Mouse (Mus musculus) hindbrain, embryonic 15.5 days (tissue): ENCODE results near the gene Dapk2. TPM values are rescaled to one million over a fixed set of nuclear protein-coding genes. Genes with fewer than 3 reads are reported as not detected.

Source experiments
- ATAC-seq: fragments of 200-750 bp; cut with Nextera tagmentation; 2 replicates; pipeline ENCODE4 v1.8.0; 2017; ENCODE audit warnings: low read depth, moderate number of reproducible peaks, moderate TSS enrichment; ENCODE audit not compliant: low FRiP score
- H3K27ac ChIP-seq: fragments of 300-500 bp; sonication (generic); replicated peaks from 2 replicates; pipeline ENCODE4 v1.5.1; 2015; ENCODE audit warnings: mild to moderate bottlenecking, inconsistent platforms
- H3K27me3 ChIP-seq: fragments of 300-500 bp; sonication (generic); 2 replicates; pipeline ENCODE4 v1.6.1; 2015; ENCODE audit warnings: control low read depth, inconsistent platforms
- H3K36me3 ChIP-seq: fragments of 300-500 bp; sonication (generic); 2 replicates; pipeline ENCODE4 v1.6.1; 2015; ENCODE audit warnings: control low read depth, inconsistent platforms
- H3K4me1 ChIP-seq: fragments of 300-500 bp; sonication (generic); replicated peaks from 2 replicates; pipeline ENCODE4 v1.6.1; 2015; ENCODE audit warnings: control low read depth, inconsistent platforms
- H3K4me2 ChIP-seq: fragments of 300-500 bp; sonication (generic); 2 replicates; pipeline ENCODE4 v1.6.1; 2015; ENCODE audit warnings: moderate library complexity, mild to moderate bottlenecking, inconsistent platforms
- H3K4me3 ChIP-seq: fragments of 300-500 bp; sonication (generic); 2 replicates; pipeline ENCODE4 v1.5.1; 2015; ENCODE audit warnings: mild to moderate bottlenecking, inconsistent platforms
- H3K9ac ChIP-seq: fragments of 300-500 bp; sonication (generic); 2 replicates; pipeline ENCODE4 v1.6.1; 2015; ENCODE audit warnings: inconsistent platforms
- H3K9me3 ChIP-seq: fragments of 300-500 bp; sonication (generic); 2 replicates; pipeline ENCODE4 v1.6.1; 2016; ENCODE audit warnings: control low read depth, inconsistent platforms
- whole genome bisulfite sequencing: fragments of 180-500 bp; shearing (Covaris S2); methylation state at CpG from one replicate; pipeline ENCODE4 v1.1.7; 2015; 5-methylcytosine and 5-hydroxymethylcytosine counted together
- polyA plus RNA-seq: library from polyadenylated mRNA; unstranded; fragments of >200 nt; fragmentation: Nextera tagmentation; extraction: Ambion mirVana; gene quantifications from 2 replicates; pipeline ENCODE4 v1.2.1, GENCODE M21; 2015

Dapk2 gene
- 0.65 and 0.67 TPM in 2 replicates for polyA plus RNA-seq

DNA sequence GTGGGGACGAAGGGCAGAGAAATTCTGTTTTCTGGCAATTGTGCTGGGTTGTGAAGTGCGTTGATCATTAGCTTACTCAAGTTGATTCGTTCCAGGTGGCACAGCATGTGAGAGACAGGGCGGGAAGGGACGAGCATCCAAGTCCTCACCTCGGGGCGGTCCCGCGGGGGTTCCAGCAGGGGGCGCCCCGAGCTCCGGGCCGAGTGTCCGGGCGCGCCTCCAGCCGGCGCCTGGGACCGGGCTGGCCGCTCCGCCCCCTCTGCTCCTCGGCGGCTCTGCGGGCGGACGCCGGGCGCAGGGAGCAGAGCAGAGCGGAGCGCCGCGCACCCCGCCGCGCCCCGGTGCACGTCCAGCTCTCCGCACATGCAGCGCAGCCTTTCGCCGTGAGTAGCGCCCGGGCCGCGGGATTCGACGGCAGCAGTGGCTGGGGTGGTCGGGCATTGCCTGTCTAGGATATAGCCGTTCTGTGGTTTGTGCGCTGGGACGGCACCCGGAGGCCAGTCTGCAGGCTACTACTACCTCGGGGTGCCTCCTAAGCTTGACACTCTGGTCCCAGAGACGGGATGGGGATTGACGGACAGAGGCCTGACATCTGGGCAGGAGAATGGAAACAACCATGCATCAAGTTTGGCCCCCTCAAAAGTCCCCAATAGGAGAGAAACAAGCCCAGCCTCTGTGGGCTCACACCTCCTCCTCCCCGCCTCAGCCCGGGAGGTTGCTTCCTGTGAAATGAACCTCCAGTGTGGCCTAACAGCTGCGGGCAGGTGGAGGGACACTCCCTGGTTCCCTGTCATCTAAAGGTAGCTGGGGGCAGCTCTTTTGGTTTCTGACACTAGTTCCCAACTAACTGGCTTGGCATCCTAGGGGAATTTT, at the start of gene Dapk2:
TSS of gene Dapk2 (plus strand) at position 266 of the 873 bp plus-strand sequence.
- peaks cover 4% of the 10 kb centered on the region for H3K4me1 ChIP-seq
- H3K9me3 ChIP-seq, result no peaks in the 10 kb centered on the region
- peak; percentile 78; the same call in 1 of the 2 replicates for ATAC-seq
- H3K27me3 ChIP-seq, result peaks cover 24% of the 10 kb centered on the region
- H3K36me3 ChIP-seq, result no peaks in the 10 kb centered on the region
- 0 out of 2 replicates have a peak within 1 kb of the TSS, but pooled peaks have one; percentile 21 for H3K9ac ChIP-seq
- no peak within 1 kb of the TSS for H3K27ac ChIP-seq
- 2% methylated on average over 58 of the region's 58 CpGs for WGBS
- H3K4me2 ChIP-seq, result peak within 1 kb of the TSS; percentile 58
- H3K4me3 ChIP-seq, result peak within 1 kb of the TSS; percentile 36

DNA sequence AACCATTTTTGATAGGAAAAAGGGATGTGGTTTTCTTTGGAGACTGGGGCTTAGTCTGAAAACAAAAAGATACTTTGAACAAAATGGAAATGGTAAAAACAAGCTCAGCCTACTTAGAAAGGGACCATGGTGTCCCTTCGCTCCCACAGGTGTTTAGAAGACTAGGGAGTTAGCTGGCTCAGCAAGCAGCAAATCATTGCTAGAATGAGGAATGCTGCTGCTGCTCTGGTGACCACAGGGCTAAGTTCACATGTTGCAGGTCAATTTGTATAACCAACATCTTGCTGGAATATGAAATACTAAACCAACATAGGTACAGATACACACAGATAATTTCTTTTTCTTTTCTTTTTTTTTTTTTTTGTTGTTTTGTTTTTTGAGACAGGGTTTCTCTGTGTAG, 48.4 kb upstream of the Dapk2 start:
- WGBS, result 94% methylated on average over 1 of the region's 1 CpGs
- H3K4me3 ChIP-seq, result no peak overlapping the region
- H3K27ac ChIP-seq, result no peak overlapping the region
- H3K4me1 ChIP-seq, result no peaks in the 10 kb centered on the region
- H3K9ac ChIP-seq, result no peak overlapping the region
- ATAC-seq, result no peak
- no peak overlapping the region for H3K4me2 ChIP-seq
- H3K36me3 ChIP-seq, result peaks cover 45% of the 10 kb centered on the region
- no peaks in the 10 kb centered on the region for H3K27me3 ChIP-seq
- no peaks in the 10 kb centered on the region for H3K9me3 ChIP-seq

DNA sequence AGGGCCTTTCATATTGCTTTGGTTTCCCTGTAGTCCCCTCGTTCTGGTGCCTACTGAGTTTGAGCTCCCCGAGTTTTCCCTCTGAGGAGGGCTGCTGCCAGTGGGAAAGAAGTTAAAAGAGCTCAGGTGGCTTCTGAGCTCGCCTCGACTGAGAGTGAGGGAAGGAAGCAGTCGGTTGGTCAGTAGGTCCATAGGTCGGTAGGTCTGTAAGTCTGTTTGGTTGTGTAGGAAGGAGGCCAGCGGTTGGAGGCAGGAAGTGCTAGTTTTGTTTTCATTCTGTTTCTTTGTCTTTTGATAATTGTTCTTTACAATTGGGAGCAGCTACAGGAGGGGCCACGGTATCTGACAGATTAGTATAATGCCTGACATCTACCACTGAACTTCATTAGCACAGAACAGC, 47.9 kb upstream of the Dapk2 start:
- no peak overlapping the region for H3K9ac ChIP-seq
- H3K4me3 ChIP-seq, result no peak overlapping the region
- H3K36me3 ChIP-seq, result peaks cover 40% of the 10 kb centered on the region
- no peak for ATAC-seq
- H3K4me1 ChIP-seq, result no peaks in the 10 kb centered on the region
- H3K9me3 ChIP-seq, result no peaks in the 10 kb centered on the region
- H3K27me3 ChIP-seq, result no peaks in the 10 kb centered on the region
- H3K27ac ChIP-seq, result no peak overlapping the region
- WGBS, result 57% methylated on average over 8 of the region's 8 CpGs
- H3K4me2 ChIP-seq, result no peak overlapping the region

DNA sequence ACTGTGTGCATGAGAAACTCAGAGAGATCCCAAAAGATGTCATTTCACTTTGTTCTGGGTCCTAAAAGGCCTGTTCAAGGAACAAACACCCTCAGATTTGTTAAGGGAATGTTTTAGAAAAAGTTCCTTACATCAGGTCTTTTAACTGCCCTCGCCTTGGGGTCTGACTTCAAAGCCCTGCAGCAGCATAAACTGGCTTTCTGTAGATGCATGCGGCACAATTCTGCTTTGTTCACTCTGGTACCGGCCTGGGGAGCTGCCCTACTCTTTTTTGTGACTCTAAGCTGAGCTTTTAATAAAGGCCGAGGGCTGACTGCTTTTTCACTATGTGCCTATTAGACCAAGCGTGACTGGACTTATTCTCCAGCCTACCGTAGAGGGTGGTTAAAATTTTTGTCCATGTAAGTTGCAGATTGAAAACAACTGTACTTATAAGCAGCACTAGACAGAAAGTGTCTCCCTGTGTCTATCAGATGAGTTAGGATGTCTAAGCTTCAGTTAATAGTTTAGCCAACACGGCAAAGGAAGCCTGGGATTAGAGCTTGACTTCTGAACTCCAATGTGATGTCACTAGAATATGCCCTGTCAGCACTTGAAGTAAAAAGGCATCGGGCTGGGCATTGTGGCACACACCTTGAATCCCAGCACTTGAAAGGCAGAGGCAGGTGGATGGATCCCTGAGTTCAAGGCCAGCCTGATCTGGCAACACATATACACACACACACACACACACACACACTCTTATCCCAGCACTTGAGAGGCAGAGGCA, 47.2 kb upstream of the Dapk2 start:
- Histone ChIP-seq H3K4me1 (no peaks in the 10 kb centered on the region), H3K4me3 (no peak overlapping the region), H3K27ac (no peak overlapping the region), H3K4me2 (no peak overlapping the region), H3K36me3 (peaks cover 33% of the 10 kb centered on the region), H3K9me3 (no peaks in the 10 kb centered on the region), H3K27me3 (no peaks in the 10 kb centered on the region), H3K9ac (no peak overlapping the region)
- WGBS, result 27% methylated on average over 8 of the region's 8 CpGs
- no peak for ATAC-seq

DNA sequence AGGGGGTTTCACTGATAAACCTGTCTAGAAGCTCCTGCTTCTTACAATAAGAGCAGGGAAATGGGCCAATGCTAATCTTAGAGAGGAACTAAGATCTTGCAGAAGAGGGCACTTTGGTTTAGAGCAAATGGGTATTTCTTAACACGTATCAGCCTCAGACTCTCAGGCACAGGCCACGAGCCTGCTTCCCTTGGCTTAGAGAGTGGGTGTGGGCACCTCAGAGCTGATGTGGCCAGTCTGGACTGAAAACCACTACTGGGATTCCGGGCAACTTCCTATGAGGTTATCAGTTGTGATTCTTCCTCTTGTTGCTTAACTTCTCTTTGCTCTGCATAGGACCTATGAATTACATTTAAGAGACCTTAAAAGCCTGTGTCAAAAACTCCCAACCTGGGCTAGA, 43.7 kb upstream of the Dapk2 start:
- Histone ChIP-seq H3K27me3 (no peaks in the 10 kb centered on the region), H3K27ac (no peak overlapping the region), H3K9ac (no peak overlapping the region), H3K4me2 (no peak overlapping the region), H3K4me1 (peaks cover 7% of the 10 kb centered on the region), H3K36me3 (peaks cover 6% of the 10 kb centered on the region), H3K4me3 (no peak overlapping the region), H3K9me3 (no peaks in the 10 kb centered on the region)
- ATAC-seq, result no peak
- whole genome bisulfite sequencing, result 96% methylated on average over 3 of the region's 3 CpGs

DNA sequence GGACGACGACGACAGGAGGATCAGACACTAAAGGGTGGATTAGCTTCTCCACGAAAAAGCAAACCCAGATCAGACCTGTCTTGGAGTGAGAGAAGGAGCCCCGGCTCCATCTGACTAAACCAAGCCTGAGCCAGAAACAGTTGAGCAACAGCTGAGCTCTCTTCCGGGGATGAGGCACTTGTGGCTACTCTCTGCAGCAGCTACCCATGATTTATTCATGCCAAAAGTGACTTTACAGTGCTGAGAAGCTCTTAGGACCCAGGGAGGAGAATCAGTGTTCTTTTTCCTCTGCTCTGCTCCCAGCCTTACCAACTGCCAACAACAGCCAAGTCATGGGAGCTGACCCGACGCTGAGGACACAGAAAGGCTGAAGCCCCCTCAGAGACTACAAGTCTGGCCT, 41.1 kb upstream of the Dapk2 start:
- no peak for ATAC-seq
- 60% methylated on average over 8 of the region's 8 CpGs for WGBS
- Histone ChIP-seq H3K27ac (no peak overlapping the region), H3K9ac (no peak overlapping the region), H3K36me3 (0 out of 2 replicates have a peak, but pooled peaks cover 5% of the 10 kb centered on the region), H3K9me3 (no peaks in the 10 kb centered on the region), H3K27me3 (no peaks in the 10 kb centered on the region), H3K4me2 (no peak overlapping the region), H3K4me3 (no peak overlapping the region), H3K4me1 (peaks cover 22% of the 10 kb centered on the region)

DNA sequence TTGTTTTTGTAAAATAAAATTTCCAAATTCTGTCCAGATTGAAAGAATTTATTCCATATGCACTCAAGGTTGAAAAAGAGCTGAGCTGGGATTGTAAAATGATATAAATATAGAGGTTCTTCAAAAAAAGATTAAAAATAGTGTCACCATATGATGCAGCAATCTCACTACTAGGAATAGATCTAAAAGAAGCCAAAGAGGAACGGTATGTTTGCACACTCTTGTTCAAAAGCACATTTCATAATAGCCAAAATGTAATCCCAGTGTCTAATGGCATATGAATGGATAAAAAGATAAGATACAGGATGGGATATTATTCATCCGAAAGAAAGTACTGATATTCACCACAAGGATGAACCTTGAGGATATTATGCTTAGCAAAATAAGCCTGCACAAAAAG, 38.5 kb upstream of the Dapk2 start:
- Histone ChIP-seq H3K4me1 (peaks cover 34% of the 10 kb centered on the region), H3K36me3 (no peaks in the 10 kb centered on the region), H3K9me3 (no peaks in the 10 kb centered on the region), H3K27me3 (no peaks in the 10 kb centered on the region), H3K4me3 (no peak overlapping the region), H3K4me2 (no peak overlapping the region), H3K9ac (no peak overlapping the region), H3K27ac (no peak overlapping the region)
- ATAC-seq, result no peak
- WGBS, result 93% methylated on average over 2 of the region's 2 CpGs

DNA sequence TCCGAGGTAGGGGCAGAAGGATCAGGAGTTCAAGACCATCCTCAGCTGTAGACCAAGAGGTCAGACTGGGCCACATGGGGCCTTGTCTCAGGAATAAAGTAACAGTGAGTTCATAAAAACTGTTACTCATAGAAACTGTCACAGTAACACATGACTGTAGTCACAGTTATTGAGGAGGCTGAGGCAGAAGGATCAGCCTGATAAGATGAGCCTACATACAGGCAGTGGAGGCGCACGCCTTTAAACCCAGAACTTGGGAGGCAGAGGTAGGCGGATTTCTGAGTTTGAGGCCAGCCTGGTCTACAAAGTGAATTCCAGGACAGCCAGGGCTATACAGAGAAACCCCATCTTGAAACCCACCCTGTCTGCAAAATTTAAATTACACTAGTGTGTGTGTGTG, 37.9 kb upstream of the Dapk2 start:
- H3K9me3 ChIP-seq, result no peaks in the 10 kb centered on the region
- ATAC-seq, result no peak
- no peak overlapping the region for H3K27ac ChIP-seq
- H3K27me3 ChIP-seq, result no peaks in the 10 kb centered on the region
- H3K9ac ChIP-seq, result no peak overlapping the region
- 95% methylated on average over 4 of the region's 4 CpGs for WGBS
- H3K4me1 ChIP-seq, result peaks cover 36% of the 10 kb centered on the region
- no peak overlapping the region for H3K4me2 ChIP-seq
- no peaks in the 10 kb centered on the region for H3K36me3 ChIP-seq
- no peak overlapping the region for H3K4me3 ChIP-seq

DNA sequence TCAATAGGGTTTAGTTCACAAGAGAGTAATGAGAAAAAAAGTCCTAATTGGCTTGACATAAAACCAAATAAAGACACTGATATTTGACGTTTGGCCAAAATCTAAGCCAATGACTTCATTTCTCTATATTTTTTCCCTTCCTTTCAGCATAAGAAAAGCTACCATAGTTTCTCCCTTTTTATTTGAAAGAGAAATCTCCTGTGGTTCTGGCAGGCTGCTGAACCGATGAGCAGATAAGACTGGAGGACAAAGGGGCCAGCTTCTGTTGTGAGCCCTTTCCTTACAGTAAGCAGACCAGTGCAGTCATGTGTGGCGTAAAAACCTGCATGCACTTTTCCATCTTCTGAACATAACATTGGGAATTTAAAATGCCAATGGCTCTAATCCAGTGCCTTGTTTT, 37.1 kb upstream of the Dapk2 start:
- no peak for ATAC-seq

DNA sequence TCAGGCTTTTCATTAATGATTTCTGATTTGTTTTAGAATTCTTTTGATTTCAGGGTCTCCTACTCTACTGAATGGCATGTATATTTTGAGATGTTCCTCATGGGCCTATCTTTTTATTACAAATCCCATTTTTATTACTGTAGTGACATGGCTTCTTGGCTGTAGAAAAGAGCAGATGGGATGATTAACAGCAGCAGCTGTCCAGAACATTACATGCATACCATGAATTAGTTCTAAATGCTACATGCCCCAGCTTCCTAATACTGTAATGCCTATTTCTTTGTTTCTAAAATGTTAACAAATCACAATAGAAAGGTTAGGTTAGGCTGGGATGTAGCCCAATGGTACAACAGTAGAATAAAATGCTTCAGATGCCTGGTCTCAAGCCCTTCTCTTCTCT, 36.6 kb upstream of the Dapk2 start:
- H3K4me1 ChIP-seq, result peaks cover 49% of the 10 kb centered on the region
- no peaks in the 10 kb centered on the region for H3K27me3 ChIP-seq
- no peaks in the 10 kb centered on the region for H3K9me3 ChIP-seq
- H3K9ac ChIP-seq, result no peak overlapping the region
- no peaks in the 10 kb centered on the region for H3K36me3 ChIP-seq
- ATAC-seq, result no peak
- H3K4me3 ChIP-seq, result no peak overlapping the region
- no peak overlapping the region for H3K4me2 ChIP-seq
- no peak overlapping the region for H3K27ac ChIP-seq

More for the DNA sequence above, 37.1 kb upstream of the Dapk2 start:
- 58% methylated on average over 3 of the region's 3 CpGs for WGBS
- Histone ChIP-seq H3K4me1 (peaks cover 45% of the 10 kb centered on the region), H3K27me3 (no peaks in the 10 kb centered on the region), H3K9me3 (no peaks in the 10 kb centered on the region), H3K4me2 (no peak overlapping the region), H3K9ac (no peak overlapping the region), H3K4me3 (no peak overlapping the region), H3K36me3 (no peaks in the 10 kb centered on the region), H3K27ac (0 out of 2 replicates have a peak overlapping the region, but pooled peaks have one; percentile 38)

DNA sequence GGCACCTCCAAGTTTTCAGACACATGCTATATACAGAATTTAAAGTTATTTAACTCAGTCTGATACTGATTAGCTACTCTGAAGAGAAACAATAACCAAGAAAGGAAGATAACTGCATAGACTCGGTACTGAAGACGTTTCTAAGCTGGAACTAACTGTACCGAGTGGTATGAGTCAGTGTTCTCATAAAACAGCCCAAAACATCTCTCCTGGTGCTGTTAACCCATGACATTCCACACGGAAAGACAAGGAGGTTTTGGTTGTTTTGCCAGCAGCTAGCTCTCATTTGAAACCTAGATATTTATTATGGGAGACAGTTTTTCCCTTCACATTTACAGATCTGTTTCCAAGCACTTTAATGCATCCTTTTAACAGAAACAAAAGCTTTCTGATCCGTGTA, 34.4 kb upstream of the Dapk2 start:
- Histone ChIP-seq H3K9ac (peak overlapping the region; percentile 80), H3K36me3 (no peaks in the 10 kb centered on the region), H3K27ac (peak overlapping the region; percentile 88), H3K27me3 (no peaks in the 10 kb centered on the region), H3K9me3 (no peaks in the 10 kb centered on the region), H3K4me2 (peak overlapping the region; percentile 83), H3K4me1 (peaks cover 54% of the 10 kb centered on the region), H3K4me3 (peak overlapping the region; percentile 79)
- ATAC-seq, result no peak
- WGBS, result 12% methylated on average over 5 of the region's 5 CpGs

DNA sequence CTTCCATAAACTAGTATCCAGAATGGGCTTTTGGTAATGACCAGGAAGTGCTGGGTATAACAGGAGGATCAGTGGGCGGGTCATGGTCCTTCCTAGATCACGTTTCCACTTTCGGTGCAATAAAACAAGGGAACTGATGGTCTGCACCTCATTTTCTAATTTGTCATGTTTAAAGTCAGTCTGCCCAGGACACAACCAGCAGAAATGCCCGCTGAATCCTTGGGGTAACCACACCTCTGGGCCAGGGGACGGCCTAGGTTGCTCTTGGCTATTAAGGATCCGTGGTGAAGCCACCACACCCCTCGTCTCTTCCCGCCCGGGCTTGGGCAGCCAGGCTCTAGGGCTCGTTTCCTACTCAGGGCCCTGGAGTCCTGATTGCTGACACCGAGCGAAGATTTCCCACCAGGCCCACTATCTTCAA, 33.9 kb upstream of the Dapk2 start:
- Histone ChIP-seq H3K4me2 (peak overlapping the region; percentile 83), H3K36me3 (no peaks in the 10 kb centered on the region), H3K4me1 (peaks cover 54% of the 10 kb centered on the region), H3K4me3 (peak overlapping the region; percentile 79), H3K9me3 (no peaks in the 10 kb centered on the region), H3K27me3 (no peaks in the 10 kb centered on the region), H3K27ac (peak overlapping the region; percentile 88), H3K9ac (peak overlapping the region; percentile 80)
- peak; percentile 12; the same call in 1 of the 2 replicates for ATAC-seq
- WGBS, result under 1% methylated on average over 12 of the region's 12 CpGs
